Mouse (Mus musculus) monocyte, adult 2 months (primary cell): Measurements from ENCODE around the gene Gpnmb.

Source experiments
- DNase-seq, 2 experiments: peaks; one replicate each; pipeline ENCODE4 v3.0.0; 2022; ENCODE audit warnings: low spot score in 2 of 2, low read depth in 1 of 2

Gene Gpnmb

GRCm38 (mm10) chr6:49036275-49037267 lies at the start of gene Gpnmb:
TSS of gene Gpnmb (plus strand) at chr6:49036546.
- DNase-seq: no peak

GRCm38 (mm10) chr6:48989971-48990370 lies 46.4 kb upstream of the Gpnmb start:
- no peak for DNase-seq

- no peak for DNase-seq
Measured at GRCm38 (mm10) chr6:48991991-48992390, 44.4 kb upstream of the Gpnmb start.

- DNase-seq: no peak
Measured at GRCm38 (mm10) chr6:48998186-48998585, 38.2 kb upstream of the Gpnmb start.

GRCm38 (mm10) chr6:48998796-48999195 lies 37.5 kb upstream of the Gpnmb start:
- DNase-seq: no peak

GRCm38 (mm10) chr6:49003381-49003780 lies 33.0 kb upstream of the Gpnmb start:
- DNase-seq: no peak

- no peak for DNase-seq
Measured at GRCm38 (mm10) chr6:49007981-49008380, 28.4 kb upstream of the Gpnmb start.

GRCm38 (mm10) chr6:49008420-49009160 lies 27.8 kb upstream of the Gpnmb start:
- no peak for DNase-seq

- DNase-seq: no peak
Measured at GRCm38 (mm10) chr6:49009161-49009555, 27.2 kb upstream of the Gpnmb start.

GRCm38 (mm10) chr6:49009665-49010064 lies 26.7 kb upstream of the Gpnmb start:
- DNase-seq: no peak

- no peak for DNase-seq
Measured at GRCm38 (mm10) chr6:49011191-49011590, 25.2 kb upstream of the Gpnmb start.

GRCm38 (mm10) chr6:49013023-49013422 lies 23.3 kb upstream of the Gpnmb start:
- no peak for DNase-seq

- DNase-seq: no peak
Measured at GRCm38 (mm10) chr6:49013458-49013857, 22.9 kb upstream of the Gpnmb start.

- no peak for DNase-seq
Measured at GRCm38 (mm10) chr6:49017150-49017549, 19.2 kb upstream of the Gpnmb start.

- DNase-seq: no peak
Measured at GRCm38 (mm10) chr6:49019341-49019740, 17.0 kb upstream of the Gpnmb start.

- no peak for DNase-seq
Measured at GRCm38 (mm10) chr6:49021141-49022012, 15.0 kb upstream of the Gpnmb start.

- DNase-seq: no peak
Measured at GRCm38 (mm10) chr6:49022384-49022783, 14.0 kb upstream of the Gpnmb start.

- no peak for DNase-seq
Measured at GRCm38 (mm10) chr6:49023315-49023714, 13.0 kb upstream of the Gpnmb start.

- no peak for DNase-seq
Measured at GRCm38 (mm10) chr6:49025290-49025689, 11.1 kb upstream of the Gpnmb start.

- no peak for DNase-seq
Measured at GRCm38 (mm10) chr6:49026496-49026895, 9.8 kb upstream of the Gpnmb start.

- no peak for DNase-seq
Measured at GRCm38 (mm10) chr6:49028019-49028418, 8.3 kb upstream of the Gpnmb start.
